Mouse (Mus musculus): ENCODE data around the gene Dnmt3l. TPM values are rescaled to one million over a fixed set of nuclear protein-coding genes. Genes with fewer than 3 reads are reported as not detected.
"Not testable (repeated sequence)": the region's sequence is repeated elsewhere in the genome, so short reads cannot be mapped to it uniquely, and the experiment has no call there.

The Dnmt3l gene
- polyA plus RNA-seq, 1 experiment: 60.7 TPM

- DNase-seq (ENCODE audit: low spot score): no peak
These were observed 44.0 kb downstream of the Dnmt3l start for GRCm38 (mm10) chr10:78085711-78086110.

- DNase-seq (ENCODE audit: low spot score): no peak
These were observed 44.8 kb downstream of the Dnmt3l start for GRCm38 (mm10) chr10:78086444-78087061.

- no peak for DNase-seq (ENCODE audit: low spot score)
These were observed 45.4 kb downstream of the Dnmt3l start for GRCm38 (mm10) chr10:78087101-78087511.

GRCm38 (mm10) chr10:78090246-78090645, 48.5 kb downstream of the Dnmt3l start:
- DNase-seq (ENCODE audit: low spot score): no peak

- no peak for DNase-seq (ENCODE audit: low spot score)
These were observed 49.2 kb downstream of the Dnmt3l start for GRCm38 (mm10) chr10:78090706-78091491.

GRCm38 (mm10) chr10:78091865-78092724, 50.3 kb downstream of the Dnmt3l start:
- no peak for DNase-seq (ENCODE audit: low spot score)

- DNase-seq (ENCODE audit: low spot score): no peak
These were observed 50.9 kb downstream of the Dnmt3l start for GRCm38 (mm10) chr10:78092725-78093029.

- DNase-seq (ENCODE audit: low spot score): no peak
These were observed 53.5 kb downstream of the Dnmt3l start for GRCm38 (mm10) chr10:78095221-78095620.

- DNase-seq (ENCODE audit: low spot score): no peak
These were observed 54.5 kb downstream of the Dnmt3l start for GRCm38 (mm10) chr10:78095954-78096931.

GRCm38 (mm10) chr10:78099860-78100259, 58.1 kb downstream of the Dnmt3l start:
- DNase-seq (ENCODE audit: low spot score): not testable (repeated sequence)

GRCm38 (mm10) chr10:78100989-78101780, 59.4 kb downstream of the Dnmt3l start:
- DNase-seq (ENCODE audit: low spot score): no peak

- DNase-seq (ENCODE audit: low spot score): no peak
These were observed 63.1 kb downstream of the Dnmt3l start for GRCm38 (mm10) chr10:78104555-78105490.

GRCm38 (mm10) chr10:78105548-78105947, 63.8 kb downstream of the Dnmt3l start:
- no peak for DNase-seq (ENCODE audit: low spot score)

Other genes with a start within 250 kb of the Dnmt3l start
- not detected in 2 replicates for gene Gm9639, start 246.9 kb upstream of the Dnmt3l start, polyA plus RNA-seq (2012; rRNA removed)
- gene Gm19668, start 242.8 kb upstream of the Dnmt3l start, polyA plus RNA-seq (2012; rRNA removed): not detected in 2 replicates
- gene Gm9507, start 230.1 kb upstream of the Dnmt3l start, polyA plus RNA-seq (2012; rRNA removed): not detected in 2 replicates
- 0.12 TPM in 1 of 2 replicates, not detected in the other for gene Gm2696, start 227.3 kb upstream of the Dnmt3l start, polyA plus RNA-seq (2012; rRNA removed)
- gene Krtap10-4, start 214.9 kb upstream of the Dnmt3l start, polyA plus RNA-seq (2012; rRNA removed): not detected in 2 replicates
- gene Krtap10-10, start 206.0 kb upstream of the Dnmt3l start, polyA plus RNA-seq (2012; rRNA removed): not detected in 2 replicates
- not detected in 2 replicates for gene Gm36176, start 195.1 kb upstream of the Dnmt3l start, polyA plus RNA-seq (2012; rRNA removed)
- not detected in 2 replicates for gene Gm10318, start 189.1 kb upstream of the Dnmt3l start, polyA plus RNA-seq (2012; rRNA removed)
- not detected in 2 replicates for gene Gm3285, start 180.0 kb upstream of the Dnmt3l start, polyA plus RNA-seq (2012; rRNA removed)
- 2.9 and 4.0 TPM in 2 replicates for gene Lrrc3, start 139.4 kb upstream of the Dnmt3l start, polyA plus RNA-seq (2012; rRNA removed)
- gene Trpm2, start 71.4 kb upstream of the Dnmt3l start, polyA plus RNA-seq (2012; rRNA removed): 0.90 and 1.5 TPM in 2 replicates
- 26.9 and 27.3 TPM in 2 replicates for gene 1810043G02Rik, start 63.4 kb upstream of the Dnmt3l start, polyA plus RNA-seq (2012; rRNA removed)
- 53.7 and 55.3 TPM in 2 replicates for gene Pfkl, start 31.9 kb upstream of the Dnmt3l start, polyA plus RNA-seq (2012; rRNA removed)
- gene Aire, start 1.7 kb downstream of the Dnmt3l start, polyA plus RNA-seq (2012; rRNA removed): 1.0 and 1.7 TPM in 2 replicates
- 42.6 and 42.8 TPM in 2 replicates for gene Icosl, start 27.4 kb downstream of the Dnmt3l start, polyA plus RNA-seq (2012; rRNA removed)
- 76.4 and 90.3 TPM in 2 replicates for gene D10Jhu81e, start 127.8 kb downstream of the Dnmt3l start, polyA plus RNA-seq (2012; rRNA removed)
- gene Pwp2, start 143.2 kb downstream of the Dnmt3l start, polyA plus RNA-seq (2012; rRNA removed): 9.1 and 9.3 TPM in 2 replicates
- gene Trappc10, start 202.7 kb downstream of the Dnmt3l start, polyA plus RNA-seq (2012; rRNA removed): 38.1 and 41.0 TPM in 2 replicates